Mouse (Mus musculus) forebrain, embryonic 10.5 days (tissue): Measurements from ENCODE around the gene Cbx8. TPM values are rescaled to one million over a fixed set of nuclear protein-coding genes. Genes with fewer than 3 reads are reported as not detected.

Source experiments
- DNase-seq: peaks from one replicate; pipeline ENCODE4 v3.0.0-alpha.2; 2017; ENCODE audit warnings: low spot score; ENCODE audit errors: extremely low spot score
- H3K27ac ChIP-seq: fragments of 300-500 bp; sonication (generic); 2 replicates; pipeline ENCODE4 v1.5.1; 2016; ENCODE audit warnings: mild to moderate bottlenecking
- H3K27me3 ChIP-seq: fragments of 300-500 bp; sonication (generic); 2 replicates; pipeline ENCODE4 v1.6.1; 2016; ENCODE audit warnings: mild to moderate bottlenecking; ENCODE audit not compliant: poor library complexity, severe bottlenecking
- H3K36me3 ChIP-seq: fragments of 300-500 bp; sonication (generic); replicated peaks from 2 replicates; pipeline ENCODE4 v1.6.1; 2016; ENCODE audit warnings: mild to moderate bottlenecking, moderate library complexity
- H3K4me1 ChIP-seq: fragments of 300-500 bp; sonication (generic); 2 replicates; pipeline ENCODE4 v1.6.1; 2016
- H3K4me3 ChIP-seq: fragments of 300-500 bp; sonication (generic); 2 replicates; pipeline ENCODE4 v1.5.1; 2016; ENCODE audit warnings: mild to moderate bottlenecking, moderate library complexity
- H3K9me3 ChIP-seq: fragments of 300-500 bp; sonication (generic); 2 replicates; pipeline ENCODE4 v1.6.1; 2016; ENCODE audit warnings: mild to moderate bottlenecking, moderate library complexity
- WGBS: fragments of 180-500 bp; shearing (Covaris S2); methylation state at CpG from one replicate; pipeline ENCODE4 v1.1.7; 2016; 5-methylcytosine and 5-hydroxymethylcytosine counted together
- polyA plus RNA-seq: library from polyadenylated mRNA; unstranded; fragments of >200 nt; fragmentation: Nextera tagmentation; extraction: Ambion mirVana; gene quantifications from 2 replicates; pipeline ENCODE4 v1.2.1, GENCODE M21; 2016

Gene Cbx8
- 9.5 and 11.3 TPM in 2 replicates for polyA plus RNA-seq

- peaks cover 10% of the 10 kb centered on the region for H3K36me3 ChIP-seq
- H3K4me1 ChIP-seq = peaks cover 97% of the 10 kb centered on the region
- no peaks in the 10 kb centered on the region for H3K9me3 ChIP-seq
- under 1% methylated on average over 63 of the region's 63 CpGs for WGBS
- H3K27ac ChIP-seq = peak within 1 kb of the TSS; percentile 94
- H3K27me3 ChIP-seq = peaks cover 92% of the 10 kb centered on the region
- DNase-seq = peak; percentile 99
- peak within 1 kb of the TSS; percentile 70 for H3K4me3 ChIP-seq
Observed at GRCm38 (mm10) chr11:119040600-119041324, at the start of gene Cbx8. Gene Cbx8, minus strand, starts transcription at chr11:119040969.

- Histone ChIP-seq H3K4me1 (peaks cover 61% of the 10 kb centered on the region), H3K27ac (peak overlapping the region; percentile 82), H3K4me3 (peak overlapping the region; percentile 64), H3K27me3 (peaks cover 97% of the 10 kb centered on the region), H3K9me3 (no peaks in the 10 kb centered on the region), H3K36me3 (no peaks in the 10 kb centered on the region)
- WGBS = under 1% methylated on average over 73 of the region's 75 CpGs
- no peak for DNase-seq
Observed at GRCm38 (mm10) chr11:119090076-119090960, 49.5 kb upstream of the Cbx8 start.

GRCm38 (mm10) chr11:119089235-119090075 is 48.7 kb upstream of the Cbx8 start:
- H3K4me3 ChIP-seq = peak overlapping the region; percentile 64
- peak overlapping the region; percentile 82 for H3K27ac ChIP-seq
- peaks cover 94% of the 10 kb centered on the region for H3K27me3 ChIP-seq
- H3K9me3 ChIP-seq = no peaks in the 10 kb centered on the region
- WGBS = under 1% methylated on average over 41 of the region's 41 CpGs
- H3K4me1 ChIP-seq = peaks cover 70% of the 10 kb centered on the region
- no peaks in the 10 kb centered on the region for H3K36me3 ChIP-seq
- DNase-seq = no peak

DNA sequence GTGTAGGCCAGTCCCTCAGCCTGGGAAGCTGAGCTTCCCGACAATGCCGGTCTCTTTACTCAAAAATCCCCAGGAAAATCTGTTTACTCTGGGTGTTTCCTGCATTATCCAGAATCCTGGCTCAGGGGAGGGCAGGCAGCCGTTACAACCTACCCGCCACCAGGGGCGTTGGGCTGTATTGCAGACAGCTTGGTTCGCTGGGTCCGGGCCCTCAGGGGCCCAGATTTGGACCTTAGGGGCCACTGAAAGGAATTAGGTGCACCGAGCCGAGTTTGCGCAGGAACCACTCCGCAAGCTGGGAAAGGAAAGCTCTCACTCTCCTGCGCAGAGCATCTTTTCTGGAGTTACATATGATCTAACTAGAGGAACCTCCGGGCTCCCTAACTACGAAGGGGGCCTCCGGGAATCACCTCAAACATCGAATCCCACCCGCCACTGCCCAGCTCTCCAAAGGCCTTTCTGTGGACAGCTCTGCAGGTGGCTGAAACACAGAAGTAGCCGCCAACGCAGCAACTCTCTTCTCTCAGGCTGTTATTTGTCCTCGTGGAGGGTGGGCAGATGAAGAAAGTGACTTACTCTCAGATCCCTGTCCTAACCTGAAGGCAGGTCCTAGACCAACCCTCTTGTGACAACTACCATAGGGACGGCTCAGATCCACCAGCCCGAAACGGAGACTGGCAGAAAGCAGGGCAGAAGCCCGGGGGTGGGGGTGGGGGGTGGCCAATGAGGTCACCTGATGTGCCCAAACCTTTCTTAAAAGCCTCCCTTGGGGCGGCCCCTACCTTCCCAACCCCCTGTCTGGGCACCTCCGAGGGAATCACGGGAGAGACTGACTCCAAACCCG is 47.8 kb upstream of the Cbx8 start:
- no peaks in the 10 kb centered on the region for H3K36me3 ChIP-seq
- WGBS = under 1% methylated on average over 28 of the region's 28 CpGs
- H3K4me1 ChIP-seq = peaks cover 78% of the 10 kb centered on the region
- no peak for DNase-seq
- H3K9me3 ChIP-seq = no peaks in the 10 kb centered on the region
- peak overlapping the region; percentile 64 for H3K4me3 ChIP-seq
- peaks cover 94% of the 10 kb centered on the region for H3K27me3 ChIP-seq
- H3K27ac ChIP-seq = no peak overlapping the region

- Histone ChIP-seq H3K9me3 (no peaks in the 10 kb centered on the region), H3K27ac (0 out of 2 replicates have a peak overlapping the region, but pooled peaks have one; percentile 44), H3K4me3 (peak overlapping the region; percentile 88; the same call in 1 of the 2 replicates), H3K4me1 (peaks cover 89% of the 10 kb centered on the region), H3K27me3 (peaks cover 94% of the 10 kb centered on the region), H3K36me3 (no peaks in the 10 kb centered on the region)
- DNase-seq = no peak
- 2% methylated on average over 35 of the region's 35 CpGs for WGBS
Observed at GRCm38 (mm10) chr11:119087301-119088082, 46.7 kb upstream of the Cbx8 start.

- Histone ChIP-seq H3K36me3 (peaks cover 6% of the 10 kb centered on the region; the same call in 1 of the 2 replicates), H3K27me3 (peaks cover 94% of the 10 kb centered on the region), H3K27ac (peak within 1 kb of the TSS; percentile 95), H3K9me3 (no peaks in the 10 kb centered on the region), H3K4me3 (peak within 1 kb of the TSS; percentile 88), H3K4me1 (peaks cover 97% of the 10 kb centered on the region)
- peak; percentile 93 for DNase-seq
- under 1% methylated on average over 67 of the region's 67 CpGs for WGBS
Observed at GRCm38 (mm10) chr11:119086144-119086971, 45.6 kb upstream of the Cbx8 start, which contains the start of gene Cbx4. Gene Cbx4, minus strand, starts transcription at chr11:119086221.

DNA sequence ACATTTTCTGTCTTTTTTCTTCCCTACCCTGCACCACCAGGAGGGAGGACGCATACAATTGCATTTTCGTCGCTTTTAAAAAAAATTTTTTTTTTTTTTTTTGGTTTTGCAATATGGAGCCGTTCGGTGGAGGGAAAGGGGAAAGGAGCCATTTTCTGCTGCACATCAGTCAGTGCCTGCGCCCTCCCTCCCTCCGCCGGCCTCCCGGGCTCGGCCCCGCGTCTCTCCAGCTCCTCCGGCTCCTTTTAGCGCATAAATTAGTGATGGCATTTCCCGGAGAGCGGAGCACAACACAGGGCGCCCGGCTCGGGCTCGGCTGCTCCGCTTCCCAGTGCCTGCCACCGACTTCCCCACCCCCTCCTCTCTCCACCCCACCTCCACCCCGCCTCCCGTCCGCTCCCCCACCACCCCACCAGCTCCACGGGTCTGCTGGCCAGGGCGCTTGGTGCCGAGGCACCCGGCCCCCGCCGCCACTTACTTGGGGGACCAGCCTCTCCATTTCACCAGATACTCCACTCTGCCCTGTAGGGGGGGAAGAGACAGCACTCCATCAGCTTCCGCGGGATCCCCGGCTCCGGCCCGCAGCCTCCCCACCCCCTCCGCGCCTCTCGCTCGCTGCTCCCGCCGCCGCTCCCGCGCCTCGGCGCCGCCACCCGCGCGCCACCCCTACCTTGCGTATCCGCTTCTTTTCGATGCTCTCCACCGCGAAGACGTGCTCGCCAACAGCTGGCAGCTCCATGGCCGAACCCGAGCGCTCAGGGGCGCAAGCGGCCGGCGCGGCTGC is 44.7 kb upstream of the Cbx8 start:
- DNase-seq = peak; percentile 78
- Histone ChIP-seq H3K27ac (peak overlapping the region; percentile 95), H3K4me3 (peak overlapping the region; percentile 88), H3K4me1 (peaks cover 97% of the 10 kb centered on the region), H3K36me3 (peaks cover 15% of the 10 kb centered on the region; the same call in 1 of the 2 replicates), H3K9me3 (no peaks in the 10 kb centered on the region), H3K27me3 (peaks cover 94% of the 10 kb centered on the region)
- WGBS = under 1% methylated on average over 57 of the region's 66 CpGs

DNA sequence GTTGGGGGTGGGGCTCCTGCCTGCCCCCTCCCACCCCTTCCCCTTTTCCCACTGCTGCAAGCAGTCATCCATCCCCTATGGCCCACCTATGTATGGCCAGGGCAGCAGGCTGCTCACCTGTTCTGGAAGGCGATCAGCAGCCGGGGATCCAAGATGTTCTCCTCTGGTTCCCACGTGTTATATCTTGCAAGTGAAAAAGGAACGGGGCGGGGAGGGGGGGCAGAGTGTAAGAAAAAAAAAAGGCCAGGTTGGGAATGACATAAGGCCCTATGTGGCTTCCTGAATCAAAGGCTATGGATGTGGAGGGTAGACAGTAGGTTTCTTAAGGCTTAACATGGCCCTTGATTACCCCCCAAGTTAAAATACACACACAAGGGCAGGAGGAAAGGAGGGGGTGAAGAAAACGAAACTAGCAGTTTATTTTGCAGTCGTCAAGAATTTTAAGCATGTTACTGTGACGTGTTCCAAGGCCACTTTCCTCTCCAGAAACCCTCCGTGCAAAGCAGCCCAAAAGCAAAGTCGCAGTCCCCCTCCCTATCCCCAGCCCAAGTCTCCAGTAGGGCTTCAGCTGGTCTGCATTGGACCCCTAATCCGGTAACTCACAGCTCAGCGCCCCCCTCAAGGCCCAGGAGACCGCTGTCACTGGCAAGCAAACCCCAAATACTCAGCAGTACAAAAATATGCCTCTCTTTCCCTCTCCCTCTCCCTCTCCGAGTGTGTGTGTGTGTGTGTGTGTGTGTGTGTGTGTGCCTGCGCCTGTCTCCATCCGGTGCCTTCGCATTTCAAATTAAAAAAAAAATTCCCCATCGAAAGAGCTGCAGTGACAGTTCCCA is 43.9 kb upstream of the Cbx8 start:
- Histone ChIP-seq H3K4me1 (peaks cover 95% of the 10 kb centered on the region), H3K9me3 (no peaks in the 10 kb centered on the region), H3K4me3 (peak overlapping the region; percentile 88), H3K27me3 (peaks cover 94% of the 10 kb centered on the region), H3K27ac (peak overlapping the region; percentile 95), H3K36me3 (peaks cover 15% of the 10 kb centered on the region; the same call in 1 of the 2 replicates)
- DNase-seq = peak; percentile 58
- WGBS = under 1% methylated on average over 17 of the region's 18 CpGs

DNA sequence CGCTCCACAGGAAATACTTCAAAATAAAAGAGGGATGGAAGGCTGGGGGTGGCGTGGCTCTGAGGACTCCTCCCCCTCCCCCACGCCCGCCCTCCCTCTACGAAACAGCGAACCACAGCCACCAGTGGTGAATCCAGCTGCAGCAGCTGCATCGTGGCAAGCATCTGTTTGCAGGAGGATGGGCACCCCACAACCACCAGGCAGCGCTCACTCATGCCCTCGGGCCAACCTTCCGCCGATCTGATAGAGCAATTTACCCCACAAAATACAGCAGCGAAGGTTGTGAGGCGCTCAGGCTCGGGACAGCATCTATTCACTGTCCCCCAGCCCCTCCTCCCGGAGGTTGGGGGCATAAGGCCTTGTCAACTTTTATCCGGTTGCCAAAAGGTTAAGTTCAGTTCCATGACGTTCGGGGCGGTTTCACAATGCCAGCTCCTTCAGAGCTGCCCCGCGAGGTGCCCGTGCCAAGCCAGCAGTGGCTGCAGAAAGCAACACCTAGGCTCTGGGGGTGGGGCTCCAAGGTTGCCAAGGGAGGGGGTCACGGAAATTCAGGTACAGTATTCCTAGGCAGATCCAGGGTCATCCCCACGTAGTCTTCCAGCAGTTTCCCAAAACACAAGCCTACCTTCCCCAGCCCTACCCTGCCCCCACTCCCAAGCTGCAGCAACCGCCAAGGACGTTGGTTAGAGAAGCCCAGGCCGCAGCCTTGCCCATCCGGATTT is 43.1 kb upstream of the Cbx8 start:
- peaks cover 94% of the 10 kb centered on the region for H3K27me3 ChIP-seq
- under 1% methylated on average over 28 of the region's 28 CpGs for WGBS
- H3K27ac ChIP-seq = peak overlapping the region; percentile 95; the same call in 1 of the 2 replicates
- H3K9me3 ChIP-seq = no peaks in the 10 kb centered on the region
- DNase-seq = no peak
- peak overlapping the region; percentile 88 for H3K4me3 ChIP-seq
- H3K4me1 ChIP-seq = peaks cover 95% of the 10 kb centered on the region
- H3K36me3 ChIP-seq = peaks cover 15% of the 10 kb centered on the region; the same call in 1 of the 2 replicates
